Mouse (Mus musculus) T-helper 1 cell (primary cell): ENCODE data around the gene Eml4.

Experiments used
- in situ Hi-C: fragments of 300-600 bp; cut with MboI, MseI; formaldehyde crosslinking; loops from one replicate; pipeline ENCODE4 v1.15.1; 2025; ENCODE audit warnings: high pct_unique_total_duplicates

Eml4 gene

DNA sequence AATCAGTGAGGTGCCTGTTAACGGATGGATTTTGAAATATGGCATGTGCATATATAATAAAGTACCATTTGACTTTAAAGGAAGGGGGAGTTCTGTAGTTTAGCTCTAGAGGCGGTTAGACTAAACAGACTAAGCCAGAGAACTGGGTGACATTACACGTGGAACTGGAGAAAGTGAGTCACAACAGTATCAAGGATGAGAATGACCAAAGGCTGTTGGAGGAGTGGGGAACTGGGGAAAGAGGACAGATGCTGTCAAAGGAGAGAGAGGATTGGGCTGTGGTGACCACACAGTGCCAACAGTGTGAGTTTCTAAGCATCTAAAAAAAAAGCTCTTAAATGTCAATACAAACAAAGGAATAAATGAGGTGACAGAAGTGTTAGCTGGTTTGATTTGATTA, 29.1 kb downstream of the Eml4 start:
- in situ Hi-C loops, result no loop called here

DNA sequence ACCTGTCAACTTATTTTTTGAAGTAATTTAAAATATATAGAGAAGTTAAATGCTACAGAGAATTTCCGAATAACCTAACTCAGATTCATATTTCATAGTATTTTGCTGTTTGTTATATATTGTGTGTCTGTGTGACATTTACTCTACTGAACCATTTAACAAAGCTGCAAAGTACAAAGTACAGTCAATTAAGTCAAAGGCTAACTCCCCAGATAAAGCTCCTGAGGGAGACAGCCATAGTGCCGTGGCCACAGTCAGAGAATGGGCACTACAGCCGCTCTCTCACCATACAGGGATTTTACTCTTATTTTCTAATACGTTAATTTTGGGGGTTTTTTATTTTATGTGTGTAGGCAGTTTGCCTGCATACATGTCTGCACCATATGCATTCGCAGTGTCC, 32.0 kb downstream of the Eml4 start:
- in situ Hi-C loops, result no loop called here

DNA sequence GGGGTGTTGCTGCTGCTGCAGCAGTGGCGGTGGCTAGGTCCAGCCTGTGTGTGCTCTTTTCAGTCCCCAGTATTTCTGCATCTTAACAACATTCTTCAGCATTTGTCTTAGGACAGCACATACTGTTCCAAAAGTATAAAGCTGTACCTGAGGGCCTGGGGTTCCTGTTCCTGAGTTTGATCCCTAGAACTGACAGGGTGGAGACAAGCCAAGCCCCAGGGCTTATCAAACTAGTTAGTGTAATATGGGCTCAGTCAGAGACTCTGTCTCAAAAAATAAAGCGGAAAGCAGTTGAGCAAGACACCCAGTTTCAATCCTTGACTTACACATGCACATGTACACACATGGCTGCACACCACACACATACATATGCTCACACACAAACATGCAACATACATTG, 34.2 kb downstream of the Eml4 start:
- in situ Hi-C loops, result no loop called here

DNA sequence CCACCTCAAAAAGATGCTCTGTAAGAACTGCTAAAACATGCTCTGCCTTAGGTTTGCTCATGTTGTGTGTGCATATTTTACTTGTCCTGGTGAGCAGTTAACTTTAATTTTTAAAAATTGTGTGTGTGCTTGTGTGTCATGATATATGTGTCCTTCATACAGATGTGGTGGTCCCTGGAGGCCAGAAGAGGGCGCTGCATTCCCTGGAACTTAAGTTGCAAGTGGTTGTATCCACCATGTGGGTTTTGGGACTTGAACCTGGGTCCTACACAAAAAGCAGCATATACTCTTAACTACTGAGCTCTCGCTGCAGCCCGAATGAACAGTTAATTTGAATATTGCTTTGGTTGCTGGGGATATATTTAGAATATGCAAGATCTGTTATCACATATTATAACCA, 36.4 kb downstream of the Eml4 start:
- in situ Hi-C loops, result no loop called here

DNA sequence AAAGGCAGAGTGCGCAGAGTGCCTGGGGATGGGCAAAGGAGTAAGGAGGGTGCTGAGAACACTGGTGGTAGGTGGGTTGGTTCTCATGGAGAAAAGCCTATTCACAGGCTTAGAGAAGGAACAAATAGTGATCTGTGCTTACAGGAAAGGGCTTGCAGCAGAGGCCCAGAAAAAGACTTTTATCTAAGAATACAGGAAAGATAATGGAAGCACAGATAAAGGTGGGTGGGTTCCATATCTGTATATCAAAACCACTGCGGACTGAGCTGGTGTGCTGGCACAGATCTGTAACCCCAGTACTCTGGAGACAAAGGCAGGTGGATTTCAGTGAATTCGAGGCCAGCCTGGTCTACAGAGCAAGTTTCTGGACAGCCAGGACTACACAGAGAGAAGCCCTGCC, 43.3 kb downstream of the Eml4 start:
- in situ Hi-C loops, result no loop called here

DNA sequence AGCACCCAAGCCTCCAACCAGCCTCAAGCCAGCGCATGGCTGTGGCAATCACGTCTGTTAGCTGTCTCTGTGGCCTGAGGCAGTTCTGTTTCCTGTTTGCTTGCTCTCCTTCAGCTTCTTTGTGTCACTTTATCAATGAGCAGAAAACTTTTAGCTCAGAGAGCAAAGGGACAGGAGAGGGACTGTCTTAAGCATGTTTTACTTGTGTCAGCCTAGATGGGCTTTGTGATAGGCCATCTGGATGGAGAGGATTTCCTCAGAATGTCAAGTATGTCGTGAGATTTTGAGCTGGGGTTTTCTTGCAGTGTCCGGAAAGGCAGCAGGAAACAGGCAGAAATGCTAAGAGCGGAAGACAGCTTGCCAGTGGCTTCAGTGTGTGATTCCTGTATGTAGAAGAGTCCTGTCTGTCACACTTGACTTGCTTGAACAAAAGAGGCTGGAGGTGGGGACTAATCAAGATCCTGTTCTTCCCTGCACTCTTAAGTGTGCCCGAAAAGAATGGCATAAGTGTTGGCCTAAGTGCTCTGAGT, 46.9 kb downstream of the Eml4 start:
- in situ Hi-C loops, result no loop called here

DNA sequence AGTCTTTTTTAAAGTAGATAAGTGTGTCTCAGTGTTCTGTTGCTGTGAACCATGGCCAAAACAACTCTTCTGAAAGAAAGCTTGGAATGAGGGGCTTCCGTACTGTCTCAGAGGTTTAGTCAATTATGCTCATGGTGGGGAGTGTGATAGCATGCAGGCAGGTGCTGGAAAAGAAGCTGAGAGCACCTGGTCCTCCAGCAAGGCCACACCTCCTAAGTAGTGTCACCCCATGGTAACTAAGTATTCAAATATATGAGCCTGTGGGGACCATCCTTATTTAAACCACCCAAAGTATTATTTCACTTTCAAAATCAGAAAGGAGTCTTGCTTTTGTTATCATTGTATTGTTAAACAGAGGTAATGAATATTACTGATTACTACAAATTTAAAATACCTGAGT, 48.0 kb downstream of the Eml4 start:
- in situ Hi-C loops, result no loop called here

DNA sequence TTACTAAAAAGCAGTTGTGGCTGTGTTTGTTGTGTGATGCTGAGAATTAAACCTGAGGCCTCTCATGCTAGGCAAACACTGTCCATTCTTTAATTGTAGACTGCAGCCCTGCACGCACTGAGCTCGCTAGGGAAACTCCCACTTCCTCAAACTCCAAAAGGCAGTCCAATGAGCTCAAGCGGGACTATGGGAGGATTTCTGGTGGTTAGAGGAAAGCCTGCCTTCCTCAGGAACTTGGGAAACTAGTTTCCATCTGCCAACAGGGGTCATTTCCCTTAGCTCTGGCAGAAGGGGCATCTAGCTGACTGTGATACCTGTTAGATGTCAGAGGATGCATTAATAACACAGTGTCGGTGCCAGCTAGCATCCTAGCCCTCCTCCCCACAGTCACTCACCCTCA, 79.9 kb downstream of the Eml4 start:
- in situ Hi-C loops, result no loop called here

DNA sequence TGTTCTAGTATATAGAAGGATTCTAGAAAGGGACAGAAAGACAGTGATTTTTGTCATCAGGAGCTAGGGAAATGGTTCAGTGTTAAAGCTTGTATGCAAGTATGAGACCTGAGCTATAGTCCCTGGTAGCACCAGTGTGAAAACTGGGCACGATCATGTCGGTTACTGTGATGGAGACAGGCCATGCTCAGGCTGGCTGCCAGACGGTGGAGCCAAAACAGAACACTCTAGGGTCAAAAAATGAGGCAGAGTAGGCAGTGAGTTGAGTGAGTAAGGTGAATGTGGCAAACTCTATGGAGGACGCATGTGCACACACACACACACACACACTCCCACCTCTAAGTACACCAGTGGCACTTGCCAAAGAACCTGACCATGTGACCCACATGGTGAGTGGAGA, 92.7 kb downstream of the Eml4 start:
- in situ Hi-C loops, result no loop called here

DNA sequence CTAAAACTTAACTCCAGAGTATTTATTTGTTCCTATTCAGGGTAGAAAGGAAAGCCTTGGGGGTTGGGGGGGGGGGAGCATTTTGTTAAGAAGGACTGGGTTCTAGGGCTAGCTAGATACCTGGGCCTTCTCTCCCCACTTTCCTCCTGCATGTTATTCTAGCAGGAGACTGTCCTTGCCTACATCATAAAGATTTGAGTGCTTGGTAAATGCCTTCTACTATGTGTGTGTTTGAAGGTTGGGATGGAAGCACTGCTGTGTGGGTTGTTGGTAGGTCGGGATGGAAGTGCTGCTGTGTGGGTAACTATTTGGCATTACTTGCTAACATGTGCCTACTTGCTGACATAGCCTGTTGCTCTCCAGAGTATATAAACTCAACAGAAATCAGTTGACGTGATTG, 98.9 kb downstream of the Eml4 start:
- in situ Hi-C loops, result no loop called here

DNA sequence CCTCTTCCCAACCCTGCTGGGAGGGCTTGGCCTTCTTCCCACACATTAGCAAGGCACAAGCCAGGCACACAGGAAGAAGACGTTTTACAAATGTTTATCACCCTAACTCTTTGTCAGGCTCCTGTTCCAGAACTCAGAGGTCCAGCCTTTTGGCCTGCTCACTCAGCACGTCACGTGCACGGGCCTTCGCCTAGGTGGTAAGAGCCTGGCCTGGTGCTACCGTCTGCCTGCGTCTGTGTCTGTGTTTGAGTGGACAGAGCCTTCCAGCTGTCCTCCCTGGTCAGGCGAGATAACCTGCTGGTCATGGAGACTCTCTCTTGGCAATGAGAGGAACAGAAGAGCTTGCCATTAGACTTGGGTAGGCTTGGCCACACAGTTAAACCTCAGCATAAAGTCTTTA, 100.6 kb downstream of the Eml4 start:
- in situ Hi-C loops, result no loop called here

DNA sequence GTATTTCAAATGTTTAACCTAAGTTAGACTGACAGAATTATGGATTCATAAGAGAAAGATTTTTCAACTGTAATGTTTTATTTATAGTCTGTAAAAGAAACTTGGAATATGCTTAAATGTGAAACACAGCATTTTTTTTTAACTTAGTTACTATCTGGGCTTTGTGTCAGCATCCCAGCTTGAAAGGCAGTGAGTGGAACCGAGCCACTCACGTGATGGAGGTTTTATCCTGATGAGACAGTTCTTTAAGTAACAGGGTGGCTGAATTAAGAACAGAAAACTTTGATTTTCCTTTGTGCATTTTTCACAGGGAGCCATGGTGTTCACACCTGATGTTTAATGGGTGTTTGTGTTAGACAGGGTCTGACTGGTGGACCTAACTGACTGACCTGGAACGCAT, 101.1 kb downstream of the Eml4 start:
- in situ Hi-C loops, result no loop called here

DNA sequence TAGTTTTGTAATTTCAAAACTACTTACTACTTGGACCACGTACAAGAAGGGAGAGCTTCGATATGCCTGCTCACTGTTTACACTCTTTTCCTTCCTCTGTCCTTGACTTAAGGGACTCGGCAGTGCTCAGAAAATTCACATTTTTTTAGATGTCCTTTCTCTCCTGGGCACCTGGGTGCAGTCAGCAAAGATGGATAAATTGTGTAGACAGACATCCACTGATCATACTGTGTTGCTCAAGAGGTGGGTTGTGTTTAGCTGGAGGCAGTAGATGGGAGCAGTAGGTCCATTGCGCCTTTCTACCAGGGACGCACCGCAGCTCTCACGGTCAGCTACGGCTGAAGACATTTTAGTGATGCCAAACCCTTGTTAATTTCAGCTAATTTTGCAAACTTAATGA, 101.7 kb downstream of the Eml4 start:
- in situ Hi-C loops, result no loop called here

DNA sequence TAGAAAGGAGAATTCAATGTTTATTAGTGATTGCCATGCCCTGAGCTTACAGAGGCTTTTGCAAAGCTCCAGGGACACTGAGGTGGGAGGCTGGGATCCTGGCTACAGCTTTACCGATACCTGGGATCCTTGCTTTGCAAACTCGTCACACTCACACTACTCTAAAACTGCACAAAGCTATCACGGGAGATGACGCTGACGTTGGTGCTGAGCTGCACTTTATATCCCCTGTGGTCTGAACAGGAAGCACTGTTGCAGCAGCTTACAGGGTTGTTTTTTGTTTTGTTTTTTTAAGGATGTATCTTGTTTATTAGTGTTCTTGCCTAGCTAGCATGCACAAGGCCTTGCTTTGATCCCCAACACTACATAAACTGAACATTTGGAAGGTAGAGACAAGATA, 102.9 kb downstream of the Eml4 start:
- in situ Hi-C loops, result no loop called here

DNA sequence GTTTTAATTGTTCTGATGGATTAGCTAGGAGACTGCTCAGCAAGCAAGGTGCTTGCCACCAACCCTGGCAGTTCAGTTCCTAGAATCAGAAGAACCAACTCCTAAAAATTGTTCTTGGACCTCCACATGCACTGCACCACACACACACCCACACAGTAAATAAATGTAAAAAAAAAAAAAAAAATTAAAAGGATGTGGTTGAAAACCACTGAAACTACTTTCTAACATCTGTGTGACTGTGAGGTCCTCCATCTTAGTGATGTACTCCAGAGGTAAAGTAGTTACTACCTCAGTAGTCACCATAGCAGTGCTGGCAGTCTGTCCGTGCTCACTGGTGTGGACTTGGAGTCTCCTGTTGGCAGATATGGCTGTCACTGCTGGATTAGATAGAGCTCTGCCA, 106.5 kb downstream of the Eml4 start:
- in situ Hi-C loops, result no loop called here

DNA sequence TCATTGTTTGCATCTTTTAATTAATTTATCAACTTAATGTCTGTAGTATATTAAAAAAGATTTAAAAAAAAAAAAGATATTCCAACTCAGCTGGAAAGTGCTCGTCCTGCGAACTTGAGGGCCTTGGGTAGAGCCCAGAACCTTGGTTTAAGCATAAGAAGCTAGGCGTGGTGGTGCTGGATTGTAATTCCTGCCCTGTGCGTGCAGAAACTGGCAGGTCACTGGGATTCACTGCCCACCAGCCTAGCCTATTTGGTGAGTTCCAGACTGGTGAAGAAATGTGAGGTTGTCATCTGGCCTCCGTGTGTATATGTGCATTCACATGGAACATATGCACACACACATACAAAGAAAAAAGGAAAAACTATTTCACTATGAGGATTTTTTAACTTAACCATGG, 115.2 kb downstream of the Eml4 start:
- in situ Hi-C loops, result no loop called here

DNA sequence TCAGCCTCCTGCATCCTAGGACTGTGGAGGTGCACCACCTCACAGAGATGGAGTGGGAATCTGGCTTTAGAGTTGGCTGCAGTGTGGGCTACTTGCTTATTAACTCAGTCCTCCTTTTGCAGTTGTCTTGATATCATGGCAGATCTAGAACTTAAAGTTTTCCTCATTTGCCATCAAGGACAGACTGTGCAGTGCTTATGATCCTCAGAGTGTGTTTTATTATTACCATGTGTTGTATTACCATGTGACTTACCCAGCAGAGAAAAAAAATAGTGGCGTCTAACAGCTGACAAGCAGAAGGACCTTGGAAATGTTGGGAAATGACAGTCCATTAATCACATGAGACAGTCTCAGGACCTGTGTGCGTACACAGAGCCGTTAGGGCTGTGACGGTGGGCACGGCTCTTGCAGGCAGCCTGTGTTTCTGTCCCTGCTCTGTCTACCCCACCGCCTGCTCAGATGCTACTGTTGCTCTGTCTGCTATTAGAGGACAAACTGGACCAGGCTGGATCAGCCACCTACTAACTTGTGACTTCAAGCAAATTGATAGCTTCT, 116.0 kb downstream of the Eml4 start:
- in situ Hi-C loops, result no loop called here

DNA sequence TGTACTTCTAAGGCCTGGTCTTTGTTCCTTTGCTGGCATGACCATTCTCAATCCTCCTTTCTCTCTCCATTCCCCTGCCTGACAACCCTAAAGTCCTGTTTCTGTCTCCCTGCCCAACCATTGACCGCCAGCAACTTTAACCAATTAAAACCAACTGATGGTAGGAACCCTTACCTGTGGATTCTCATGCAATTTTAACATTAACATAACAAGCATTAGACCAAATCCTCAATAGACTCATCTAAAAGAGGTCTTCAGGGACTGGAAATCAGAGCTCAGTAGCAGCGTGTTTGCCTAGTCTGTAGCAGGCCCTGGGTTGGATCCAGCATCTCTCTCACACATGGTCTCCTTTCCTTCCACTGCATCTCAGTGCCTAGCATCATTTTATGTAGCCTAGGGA, 118.9 kb downstream of the Eml4 start:
- in situ Hi-C loops, result no loop called here

DNA sequence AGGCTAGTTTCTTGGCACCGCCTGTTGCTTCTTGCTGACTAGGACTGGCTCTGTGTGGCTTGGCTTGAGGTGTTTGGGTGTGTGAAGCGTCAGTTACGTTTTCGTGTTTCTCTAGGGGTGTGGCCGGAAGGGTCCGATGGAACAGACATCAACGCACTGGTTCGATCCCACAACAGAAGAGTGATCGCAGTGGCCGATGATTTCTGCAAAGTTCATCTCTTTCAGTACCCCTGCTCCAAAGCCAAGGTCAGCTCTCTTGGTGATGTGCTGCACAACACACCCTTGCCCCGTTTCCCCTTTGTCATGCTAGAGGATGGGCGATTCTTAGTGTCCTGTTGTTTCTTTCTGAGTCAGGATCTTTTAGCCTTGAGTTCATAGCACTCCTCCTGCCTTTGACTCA, 126.4 kb downstream of the Eml4 start:
- in situ Hi-C loops, result no loop called here

DNA sequence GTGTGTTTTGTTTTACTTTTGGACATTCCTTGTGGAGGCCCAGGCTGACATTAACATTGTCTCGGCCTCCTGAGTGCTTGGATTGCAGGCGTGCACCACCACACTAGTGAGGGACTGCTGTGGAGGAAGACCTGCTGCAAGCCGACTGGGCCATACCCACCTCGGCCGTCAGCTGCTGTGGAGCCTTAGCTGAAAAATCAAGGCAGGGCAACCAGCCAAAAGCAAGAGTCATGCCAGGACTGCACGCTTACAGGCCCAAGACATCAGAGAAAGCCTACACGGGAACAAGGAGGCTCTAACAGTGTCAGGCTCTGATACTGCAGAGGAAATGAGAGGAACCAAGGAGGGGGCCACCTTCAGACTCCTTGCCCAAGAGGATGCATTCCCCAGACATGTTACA, 130.8 kb downstream of the Eml4 start:
- in situ Hi-C loops, result no loop called here

DNA sequence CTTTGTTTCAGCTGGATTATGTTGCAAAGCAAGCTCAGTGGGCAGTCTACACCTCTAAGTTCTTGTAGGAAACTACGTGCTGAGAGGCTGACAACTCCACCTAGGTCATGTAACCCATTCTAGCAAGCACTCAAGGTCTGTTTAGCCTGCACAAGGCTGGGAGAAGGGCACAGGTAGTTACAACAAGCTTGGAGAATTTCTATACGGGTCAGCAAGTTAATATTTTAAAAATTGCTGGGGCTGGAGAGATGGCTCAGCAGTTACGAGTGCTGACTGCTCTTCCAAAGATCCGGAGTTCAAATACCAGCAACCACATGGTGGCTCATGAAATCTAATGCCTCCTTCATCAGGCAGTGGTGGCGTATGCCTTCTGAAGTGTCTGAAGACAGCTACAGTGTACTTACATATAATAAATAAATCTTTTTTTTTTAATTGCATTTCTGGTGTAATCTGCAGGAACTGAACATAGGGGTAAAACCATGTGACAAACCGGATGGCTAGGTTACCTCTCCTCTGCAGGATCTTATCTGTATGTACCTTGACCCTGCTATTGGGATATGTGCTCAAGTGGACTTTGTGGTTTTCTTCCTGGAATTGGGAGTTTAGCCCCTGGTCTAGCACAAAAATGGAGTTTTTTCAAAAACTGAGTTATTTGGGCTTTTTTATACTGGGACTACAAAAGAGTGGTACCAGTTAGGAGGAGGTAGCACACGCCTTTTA, 132.2 kb downstream of the Eml4 start:
- in situ Hi-C loops, result no loop called here

DNA sequence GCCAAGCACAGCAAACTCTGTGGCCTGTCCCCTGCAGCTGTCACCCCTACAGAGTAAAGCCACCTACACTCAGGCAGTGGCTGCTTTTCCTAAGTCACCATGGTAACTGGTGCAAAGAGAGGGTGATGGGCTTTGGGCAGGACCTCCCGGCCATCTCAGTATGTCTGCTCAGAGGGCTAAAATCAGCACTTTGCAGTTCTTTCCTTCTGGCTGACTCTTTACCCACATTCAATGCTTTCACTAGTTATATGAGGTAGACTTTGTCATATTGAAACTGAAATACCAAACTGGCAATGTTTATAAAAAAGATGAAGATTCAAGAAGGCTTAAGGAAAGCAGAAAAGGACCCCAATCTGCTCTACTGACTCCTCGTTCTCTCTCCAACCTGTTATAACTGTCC, 133.1 kb downstream of the Eml4 start:
- in situ Hi-C loops, result no loop called here

DNA sequence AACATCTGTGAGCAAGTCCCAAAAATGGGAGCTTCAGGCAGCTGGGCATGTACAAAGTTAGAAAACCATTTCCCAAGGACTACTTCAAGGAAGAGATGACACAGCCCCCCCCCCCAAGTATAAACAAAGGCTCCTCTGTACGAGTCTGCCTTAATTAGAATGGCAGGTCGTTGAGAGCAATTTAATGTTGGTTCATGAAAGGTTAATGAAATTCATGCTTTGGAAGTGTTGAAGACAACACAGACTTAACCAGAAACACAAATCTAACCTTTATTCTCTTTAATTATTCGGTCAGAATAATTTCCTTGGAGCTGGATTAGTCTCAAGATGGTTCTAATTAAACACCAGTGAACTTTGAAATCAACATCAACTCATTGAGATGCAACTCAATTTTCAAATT, 137.0 kb downstream of the Eml4 start:
- in situ Hi-C loops, result loop anchor here (5.0 kb wide), 1 partner anchor 200 kb away; no protein-coding TSS in a partner anchor

DNA sequence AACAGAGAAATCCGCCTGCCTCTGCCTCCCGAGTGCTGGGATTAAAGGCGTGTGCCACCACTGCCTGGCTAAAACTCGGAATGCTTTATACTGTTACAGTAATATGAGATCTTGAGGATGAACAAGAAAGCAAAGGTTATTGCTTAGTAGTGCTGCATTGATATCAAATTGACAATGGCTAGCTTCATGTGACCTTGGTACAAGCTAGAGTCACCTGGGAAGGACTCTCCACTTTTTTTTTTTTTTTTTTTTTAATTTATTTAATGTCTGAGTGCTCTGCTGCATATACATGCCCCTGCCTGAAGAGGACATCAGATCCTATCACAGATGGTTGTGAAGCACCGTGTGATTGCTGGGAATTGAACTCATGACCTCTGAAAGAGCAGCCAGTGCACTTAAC, 148.2 kb downstream of the Eml4 start:
- in situ Hi-C loops, result no loop called here
